Mouse (Mus musculus): ENCODE data around the gene Rab21. TPM values are rescaled to one million over a fixed set of nuclear protein-coding genes. Genes with fewer than 3 reads are reported as not detected.
"Not testable (repeated sequence)": the region's sequence is repeated elsewhere in the genome, so short reads cannot be mapped to it uniquely, and the experiment has no call there.

The Rab21 gene
- polyA plus RNA-seq, 1 experiment from 2014 or later: 7.0 TPM

- Histone ChIP-seq H3K4me1 (ENCODE audit: control insufficient read depth, insufficient read depth, low read depth, low read length) (no peaks in the 10 kb centered on the region), H3K4me3 (ENCODE audit: low read length) (no peak overlapping the region), H3K36me3 (ENCODE audit: control insufficient read depth, insufficient read depth, low read length) (no peaks in the 10 kb centered on the region), H3K9ac (ENCODE audit: low read depth, low read length) (no peak overlapping the region), H3K27me3 (replicated peaks; ENCODE audit: control insufficient read depth, insufficient read depth, low read length) (no peaks in the 10 kb centered on the region), H3K9me3 (ENCODE audit: control insufficient read depth, low read length) (no peaks in the 10 kb centered on the region), H3K4me2 (ENCODE audit: low read length) (no peak overlapping the region), H3K27ac (ENCODE audit: low read depth, low read length) (no peak overlapping the region)
- no peak for ATAC-seq
- 94% methylated on average over 4 of the region's 4 CpGs for WGBS
Measured at GRCm38 (mm10) chr10:115332997-115333396, 17.6 kb upstream of the Rab21 start.

GRCm38 (mm10) chr10:115332420-115332952 is 17.1 kb upstream of the Rab21 start:
- H3K9me3 ChIP-seq (ENCODE audit: control insufficient read depth, low read length): no peaks in the 10 kb centered on the region
- H3K9ac ChIP-seq (ENCODE audit: low read depth, low read length): no peak overlapping the region
- H3K36me3 ChIP-seq (ENCODE audit: control insufficient read depth, insufficient read depth, low read length): no peaks in the 10 kb centered on the region
- H3K4me2 ChIP-seq (ENCODE audit: low read length): no peak overlapping the region
- H3K27ac ChIP-seq (ENCODE audit: low read depth, low read length): no peak overlapping the region
- no peak for ATAC-seq
- no peaks in the 10 kb centered on the region for H3K4me1 ChIP-seq (ENCODE audit: control insufficient read depth, insufficient read depth, low read depth, low read length)
- no peak overlapping the region for H3K4me3 ChIP-seq (ENCODE audit: low read length)
- 83% methylated on average over 8 of the region's 8 CpGs for whole genome bisulfite sequencing
- H3K27me3 ChIP-seq (replicated peaks; ENCODE audit: control insufficient read depth, insufficient read depth, low read length): no peaks in the 10 kb centered on the region

GRCm38 (mm10) chr10:115329010-115329530 is 13.7 kb upstream of the Rab21 start:
- 86% methylated on average over 3 of the region's 3 CpGs for WGBS
- no peak overlapping the region for H3K9ac ChIP-seq (ENCODE audit: low read depth, low read length)
- no peak for ATAC-seq

GRCm38 (mm10) chr10:115328514-115328913 is 13.1 kb upstream of the Rab21 start:
- no peak overlapping the region for H3K27ac ChIP-seq (ENCODE audit: low read depth, low read length)
- H3K27me3 ChIP-seq (replicated peaks; ENCODE audit: control insufficient read depth, insufficient read depth, low read length): no peaks in the 10 kb centered on the region
- no peak for ATAC-seq
- no peak overlapping the region for H3K4me2 ChIP-seq (ENCODE audit: low read length)
- H3K9ac ChIP-seq (ENCODE audit: low read depth, low read length): no peak overlapping the region
- no peaks in the 10 kb centered on the region for H3K4me1 ChIP-seq (ENCODE audit: control insufficient read depth, insufficient read depth, low read depth, low read length)
- no peak overlapping the region for H3K4me3 ChIP-seq (ENCODE audit: low read length)
- H3K9me3 ChIP-seq (ENCODE audit: control insufficient read depth, low read length): no peaks in the 10 kb centered on the region
- H3K36me3 ChIP-seq (ENCODE audit: control insufficient read depth, insufficient read depth, low read length): no peaks in the 10 kb centered on the region
- WGBS: 85% methylated on average over 6 of the region's 6 CpGs

More at GRCm38 (mm10) chr10:115329010-115329530, 13.7 kb upstream of the Rab21 start:
- Histone ChIP-seq H3K4me1 (ENCODE audit: control insufficient read depth, insufficient read depth, low read depth, low read length) (no peaks in the 10 kb centered on the region), H3K4me3 (ENCODE audit: low read length) (no peak overlapping the region), H3K9me3 (ENCODE audit: control insufficient read depth, low read length) (no peaks in the 10 kb centered on the region), H3K36me3 (ENCODE audit: control insufficient read depth, insufficient read depth, low read length) (no peaks in the 10 kb centered on the region), H3K4me2 (ENCODE audit: low read length) (no peak overlapping the region), H3K27ac (ENCODE audit: low read depth, low read length) (no peak overlapping the region), H3K27me3 (replicated peaks; ENCODE audit: control insufficient read depth, insufficient read depth, low read length) (no peaks in the 10 kb centered on the region)

GRCm38 (mm10) chr10:115323295-115323694 is 7.9 kb upstream of the Rab21 start:
- ATAC-seq: 0 out of 2 replicates have a peak, but pooled peaks have one; percentile 50
- 10% methylated on average over 6 of the region's 6 CpGs for WGBS

GRCm38 (mm10) chr10:115321317-115322035 is 6.1 kb upstream of the Rab21 start:
- Histone ChIP-seq H3K4me3 (ENCODE audit: low read length) (no peak overlapping the region), H3K36me3 (ENCODE audit: control insufficient read depth, insufficient read depth, low read length) (no peaks in the 10 kb centered on the region), H3K9ac (ENCODE audit: low read depth, low read length) (no peak overlapping the region), H3K4me1 (ENCODE audit: control insufficient read depth, insufficient read depth, low read depth, low read length) (peaks cover under 1% of the 10 kb centered on the region; the same call in 1 of the 2 replicates), H3K27me3 (replicated peaks; ENCODE audit: control insufficient read depth, insufficient read depth, low read length) (no peaks in the 10 kb centered on the region), H3K4me2 (ENCODE audit: low read length) (no peak overlapping the region), H3K27ac (ENCODE audit: low read depth, low read length) (no peak overlapping the region), H3K9me3 (ENCODE audit: control insufficient read depth, low read length) (no peaks in the 10 kb centered on the region)
- WGBS: 70% methylated on average over 5 of the region's 5 CpGs
- ATAC-seq: no peak

More at GRCm38 (mm10) chr10:115323295-115323694, 7.9 kb upstream of the Rab21 start:
- Histone ChIP-seq H3K27me3 (replicated peaks; ENCODE audit: control insufficient read depth, insufficient read depth, low read length) (no peaks in the 10 kb centered on the region), H3K9ac (ENCODE audit: low read depth, low read length) (no peak overlapping the region), H3K4me2 (ENCODE audit: low read length) (no peak overlapping the region), H3K27ac (ENCODE audit: low read depth, low read length) (no peak overlapping the region), H3K9me3 (ENCODE audit: control insufficient read depth, low read length) (no peaks in the 10 kb centered on the region), H3K36me3 (ENCODE audit: control insufficient read depth, insufficient read depth, low read length) (no peaks in the 10 kb centered on the region), H3K4me3 (ENCODE audit: low read length) (no peak overlapping the region), H3K4me1 (ENCODE audit: control insufficient read depth, insufficient read depth, low read depth, low read length) (no peaks in the 10 kb centered on the region)

- not testable (repeated sequence) for H3K4me3 ChIP-seq (ENCODE audit: low read length); H3K4me2 ChIP-seq (ENCODE audit: low read length); H3K9ac ChIP-seq (ENCODE audit: low read depth, low read length); H3K36me3 ChIP-seq (ENCODE audit: control insufficient read depth, insufficient read depth, low read length); ATAC-seq; H3K27ac ChIP-seq (ENCODE audit: low read depth, low read length); H3K27me3 ChIP-seq (replicated peaks; ENCODE audit: control insufficient read depth, insufficient read depth, low read length); H3K9me3 ChIP-seq (ENCODE audit: control insufficient read depth, low read length)
- H3K4me1 ChIP-seq (ENCODE audit: control insufficient read depth, insufficient read depth, low read depth, low read length): peaks cover 11% of the 10 kb centered on the region
- WGBS: 74% methylated on average over 3 of the region's 3 CpGs
Measured at GRCm38 (mm10) chr10:115318388-115318787, 3.0 kb upstream of the Rab21 start.

- ATAC-seq: no peak
- Histone ChIP-seq H3K9ac (ENCODE audit: low read depth, low read length) (peak overlapping the region; percentile 95; the same call in 1 of the 2 replicates), H3K4me2 (ENCODE audit: low read length) (peak overlapping the region; percentile 74), H3K36me3 (ENCODE audit: control insufficient read depth, insufficient read depth, low read length) (no peaks in the 10 kb centered on the region), H3K4me3 (ENCODE audit: low read length) (peak overlapping the region; percentile 76), H3K9me3 (ENCODE audit: control insufficient read depth, low read length) (no peaks in the 10 kb centered on the region), H3K4me1 (ENCODE audit: control insufficient read depth, insufficient read depth, low read depth, low read length) (peaks cover 23% of the 10 kb centered on the region), H3K27me3 (replicated peaks; ENCODE audit: control insufficient read depth, insufficient read depth, low read length) (no peaks in the 10 kb centered on the region), H3K27ac (ENCODE audit: low read depth, low read length) (peak overlapping the region; percentile 93)
- WGBS: 56% methylated on average over 11 of the region's 11 CpGs
Measured at GRCm38 (mm10) chr10:115316313-115316712, 919 bp upstream of the Rab21 start.

All from hindbrain, embryonic 16.5 days (tissue).